Mouse (Mus musculus): Measurements from ENCODE around the gene Aldh4a1. TPM values are rescaled to one million over a fixed set of nuclear protein-coding genes. Genes with fewer than 3 reads are reported as not detected.

Gene Aldh4a1
- polyA plus RNA-seq, 2 experiments: 29.9 to 31.1 TPM

GRCm38 (mm10) chr4:139697755-139698154, 75.1 kb downstream of the Aldh4a1 start:
- Histone ChIP-seq H3K9ac (replicated peaks) (no peak overlapping the region), H3K4me1 (replicated peaks; ENCODE audit: control insufficient read depth in 2 of 2, insufficient read depth in 2 of 2, low read length in 1 of 2) (no peaks in the 10 kb centered on the region), H3K9me3 (ENCODE audit: control insufficient read depth, low read length) (no peaks in the 10 kb centered on the region), H3K4me2 (ENCODE audit: low read depth) (no peak overlapping the region), H3K27ac (no peak overlapping the region), H3K4me3 (ENCODE audit: insufficient read depth in 1 of 2, low read depth in 2 of 2, low read length in 2 of 2) (no peak overlapping the region), H3K36me3 (replicated peaks; ENCODE audit: control insufficient read depth, insufficient read depth, low read depth) (no peaks in the 10 kb centered on the region), H3K27me3 (ENCODE audit: control insufficient read depth, insufficient read depth, low read length) (no peaks in the 10 kb centered on the region)
- no peak for DNase-seq (ENCODE audit: low read depth in 3 of 3, low spot score in 3 of 3)
- no peak for ATAC-seq (ENCODE audit: insufficient read depth)
- 13% methylated on average over 9 of the region's 9 CpGs for WGBS (ENCODE audit: insufficient replicate concordance)
- no peak for TF ChIP-seq CTCF (IDR thresholded peaks at IDR 0.05; ENCODE audit: low read depth)
- TF ChIP-seq EP300 (IDR thresholded peaks at IDR 0.05; ENCODE audit: low read depth): no peak

DNA sequence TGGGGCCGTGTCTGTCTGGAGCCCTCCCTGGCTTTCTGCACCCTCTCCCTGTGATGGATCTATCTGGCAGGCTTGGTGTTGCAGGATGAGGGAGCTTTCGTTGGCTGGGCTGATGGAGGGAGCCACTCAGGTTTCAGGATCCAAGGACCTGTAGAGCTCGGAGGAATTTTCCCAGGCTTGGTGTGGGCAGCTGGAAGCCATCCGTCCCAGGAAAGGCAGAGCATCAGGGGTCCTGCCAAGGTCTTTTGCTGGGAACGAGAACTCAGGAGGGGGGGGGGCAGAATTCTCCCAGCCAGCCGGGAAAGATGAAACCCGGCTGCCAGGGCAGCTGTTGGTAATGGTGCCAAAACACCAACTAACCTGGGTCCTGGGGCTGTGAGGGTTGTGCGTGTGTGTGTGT, 75.9 kb downstream of the Aldh4a1 start:
- H3K9me3 ChIP-seq (ENCODE audit: control insufficient read depth, low read length): no peaks in the 10 kb centered on the region
- H3K4me1 ChIP-seq (replicated peaks; ENCODE audit: control insufficient read depth in 2 of 2, insufficient read depth in 2 of 2, low read length in 1 of 2): no peaks in the 10 kb centered on the region
- H3K4me3 ChIP-seq (ENCODE audit: insufficient read depth in 1 of 2, low read depth in 2 of 2, low read length in 2 of 2): no peak overlapping the region
- H3K27ac ChIP-seq: no peak overlapping the region
- ATAC-seq (ENCODE audit: insufficient read depth) (no peak), DNase-seq (ENCODE audit: low read depth in 3 of 3, low spot score in 3 of 3) (no peak)
- no peak overlapping the region for H3K4me2 ChIP-seq (ENCODE audit: low read depth)
- 55% methylated on average over 8 of the region's 8 CpGs for WGBS (ENCODE audit: insufficient replicate concordance)
- no peaks in the 10 kb centered on the region for H3K36me3 ChIP-seq (replicated peaks; ENCODE audit: control insufficient read depth, insufficient read depth, low read depth)
- TF ChIP-seq EP300 (IDR thresholded peaks at IDR 0.05; ENCODE audit: low read depth): no peak
- no peak for TF ChIP-seq CTCF (IDR thresholded peaks at IDR 0.05; ENCODE audit: low read depth)
- H3K27me3 ChIP-seq (ENCODE audit: control insufficient read depth, insufficient read depth, low read length): no peaks in the 10 kb centered on the region
- no peak overlapping the region for H3K9ac ChIP-seq (replicated peaks)

Small RNA genes within 50 kb of the gene (microRNA-seq; reads per million reads assigned to microRNA genes)
- gene Gm25571: not detected
- gene Mir7020: not detected

Other genes with a start within 250 kb of the Aldh4a1 start
- 1.0 and 1.4 TPM in 2 replicates for gene Iffo2, start 92.3 kb upstream of the Aldh4a1 start, polyA plus RNA-seq (2012; rRNA removed)
- 0.56 and 0.71 TPM in 2 replicates for gene Iffo2, start 92.3 kb upstream of the Aldh4a1 start, polyA plus RNA-seq (2014; fragmentation: Nextera tagmentation; extraction: Ambion mirVana)
- gene Gm21969, start 19.7 kb upstream of the Aldh4a1 start, polyA plus RNA-seq (2012; rRNA removed): not detected in 2 replicates
- not detected in 2 replicates for gene Gm21969, start 19.7 kb upstream of the Aldh4a1 start, polyA plus RNA-seq (2014; fragmentation: Nextera tagmentation; extraction: Ambion mirVana)
- gene Tas1r2, start 30.7 kb downstream of the Aldh4a1 start, polyA plus RNA-seq (2012; rRNA removed): 0.01 TPM in 1 of 2 replicates, not detected in the other
- not detected in 2 replicates for gene Tas1r2, start 30.7 kb downstream of the Aldh4a1 start, polyA plus RNA-seq (2014; fragmentation: Nextera tagmentation; extraction: Ambion mirVana)
- not detected in 2 replicates for gene Pax7, start 210.7 kb downstream of the Aldh4a1 start, polyA plus RNA-seq (2012; rRNA removed)
- not detected in 2 replicates for gene Pax7, start 210.7 kb downstream of the Aldh4a1 start, polyA plus RNA-seq (2014; fragmentation: Nextera tagmentation; extraction: Ambion mirVana)